Mouse (Mus musculus) midbrain, embryonic 14.5 days (tissue): ENCODE results near the gene 9330182O14Rik. TPM values are rescaled to one million over a fixed set of nuclear protein-coding genes. Genes with fewer than 3 reads are reported as not detected.

Experiments
- ATAC-seq: fragments of 200-750 bp; cut with Nextera tagmentation; 2 replicates; pipeline ENCODE4 v1.8.0; 2017; ENCODE audit warnings: moderate number of reproducible peaks, moderate library complexity; ENCODE audit not compliant: low FRiP score, low TSS enrichment
- DNase-seq: peaks from one replicate; pipeline ENCODE4 v3.0.0-alpha.2; 2015
- H3K27ac ChIP-seq: fragments of 300-500 bp; sonication (generic); replicated peaks from 2 replicates; pipeline ENCODE4 v1.5.1; 2014; ENCODE audit warnings: mild to moderate bottlenecking, low read depth, low read length, moderate library complexity
- H3K27me3 ChIP-seq: fragments of 300-500 bp; sonication (generic); 2 replicates; pipeline ENCODE4 v1.6.1; 2014; ENCODE audit warnings: low read length, control low read depth, mixed read lengths; ENCODE audit not compliant: control insufficient read depth, insufficient read depth
- H3K36me3 ChIP-seq: fragments of 300-500 bp; sonication (generic); 2 replicates; pipeline ENCODE4 v1.6.1; 2014; ENCODE audit warnings: low read length, control low read depth; ENCODE audit not compliant: control insufficient read depth, insufficient read depth
- H3K4me1 ChIP-seq: fragments of 300-500 bp; sonication (generic); 2 replicates; pipeline ENCODE4 v1.6.1; 2014; ENCODE audit warnings: mild to moderate bottlenecking, antibody characterized with exemption, low read length, control low read depth; ENCODE audit not compliant: control insufficient read depth, insufficient read depth
- H3K4me2 ChIP-seq: fragments of 300-500 bp; sonication (generic); 2 replicates; pipeline ENCODE4 v1.6.1; 2014; ENCODE audit warnings: mild to moderate bottlenecking, low read length, moderate library complexity
- H3K4me3 ChIP-seq: fragments of 300-500 bp; sonication (generic); replicated peaks from 2 replicates; pipeline ENCODE4 v1.5.1; 2014; ENCODE audit warnings: low read depth, low read length
- H3K9ac ChIP-seq: fragments of 300-500 bp; sonication (generic); replicated peaks from 2 replicates; pipeline ENCODE4 v1.6.1; 2014; ENCODE audit warnings: mild to moderate bottlenecking, low read length, moderate library complexity
- H3K9me3 ChIP-seq: fragments of 300-500 bp; sonication (generic); 2 replicates; pipeline ENCODE4 v1.6.1; 2016; ENCODE audit warnings: low read length, control low read depth, mixed read lengths; ENCODE audit not compliant: control insufficient read depth
- WGBS: fragments of 180-500 bp; shearing (Covaris S2); extraction: QIAGEN DNeasy Blood & Tissue Kit; methylation state at CpG from one replicate; pipeline ENCODE4 v1.1.7; 2014; 5-methylcytosine and 5-hydroxymethylcytosine counted together
- polyA plus RNA-seq: library from polyadenylated mRNA; unstranded; fragments of >200 nt; fragmentation: Nextera tagmentation; extraction: Ambion mirVana; gene quantifications from 2 replicates; pipeline ENCODE4 v1.2.1, GENCODE M21; 2014

9330182O14Rik gene
- polyA plus RNA-seq = not detected in 2 replicates

DNA sequence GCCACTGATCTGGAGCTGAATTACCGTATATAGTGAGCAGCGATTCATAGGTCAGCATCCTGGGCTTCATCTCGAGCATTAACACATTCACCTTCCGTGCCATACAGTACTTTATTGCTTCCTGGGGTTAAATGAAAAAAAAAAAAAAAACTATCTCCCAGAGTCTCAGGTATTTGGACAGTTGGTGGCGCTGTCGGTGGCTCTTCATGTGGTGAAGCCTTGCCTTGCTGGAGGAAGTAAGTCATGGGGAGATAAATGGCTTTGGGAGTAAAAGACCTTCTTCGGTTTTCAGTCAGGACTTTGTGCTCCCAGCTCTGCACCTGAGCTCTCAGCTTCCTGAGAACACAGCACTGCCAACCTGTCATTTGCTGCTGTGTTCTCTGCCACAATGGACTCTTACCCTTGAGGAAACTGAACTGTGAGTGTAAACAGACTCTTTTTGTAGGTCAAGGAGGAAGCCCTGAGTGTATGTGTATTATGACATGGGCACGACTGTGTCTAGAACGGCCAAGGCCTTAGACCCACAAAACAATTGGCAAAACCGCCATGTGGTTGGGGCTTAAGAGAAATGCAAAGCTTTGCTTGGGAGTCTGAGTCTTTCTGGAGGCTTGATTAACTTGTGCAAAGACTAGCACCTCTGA is at the start of gene 9330182O14Rik:
Gene 9330182O14Rik, plus strand, starts transcription at position 214 of the 641 bp plus-strand sequence.
- no peaks in the 10 kb centered on the region for H3K4me1 ChIP-seq
- no peak within 1 kb of the TSS for H3K4me2 ChIP-seq
- no peaks in the 10 kb centered on the region for H3K36me3 ChIP-seq
- WGBS = 67% methylated on average over 10 of the region's 10 CpGs
- H3K9me3 ChIP-seq = no peaks in the 10 kb centered on the region
- no peak within 1 kb of the TSS for H3K27ac ChIP-seq
- H3K9ac ChIP-seq = no peak within 1 kb of the TSS
- ATAC-seq = no peak
- H3K27me3 ChIP-seq = no peaks in the 10 kb centered on the region
- no peak within 1 kb of the TSS for H3K4me3 ChIP-seq
- no peak for DNase-seq

DNA sequence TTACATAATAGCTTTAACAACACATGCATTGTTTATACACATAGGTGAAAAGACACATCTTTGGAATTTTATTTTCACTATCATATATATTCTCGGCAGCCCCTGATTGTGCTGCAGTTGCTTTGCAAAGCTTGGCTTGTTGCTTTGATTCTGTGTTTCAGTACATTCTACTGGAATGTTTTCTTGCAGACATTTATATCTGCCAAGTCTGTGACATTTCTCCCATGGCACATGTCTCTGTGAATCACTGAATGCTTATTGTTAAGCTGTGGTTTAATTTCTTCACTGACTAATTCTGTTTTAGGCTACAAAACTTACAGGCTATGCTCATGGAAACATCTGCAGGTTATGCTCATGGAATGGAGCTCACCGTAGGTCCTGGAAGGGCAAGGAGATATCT is 30.9 kb upstream of the 9330182O14Rik start:
- DNase-seq = no peak
- no peak overlapping the region for H3K4me3 ChIP-seq

DNA sequence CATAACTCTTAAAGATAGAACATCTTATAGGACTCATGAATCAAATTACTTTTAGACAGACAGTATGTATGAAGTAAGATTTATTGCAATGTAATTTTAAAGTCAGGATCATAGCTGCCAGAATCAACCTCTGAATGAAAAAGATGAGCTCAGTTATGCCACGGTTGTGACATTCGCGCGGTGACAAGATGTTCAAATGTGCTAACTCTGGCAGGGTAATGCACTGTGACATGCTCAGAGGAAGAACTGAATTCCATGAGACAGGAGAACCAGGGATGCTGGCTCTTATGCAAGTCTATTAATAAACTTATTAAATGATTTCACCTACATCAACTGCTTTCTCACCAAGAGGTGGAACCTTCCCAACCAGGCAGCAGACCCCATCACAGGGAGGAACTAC is 28.5 kb upstream of the 9330182O14Rik start:
- H3K27ac ChIP-seq = no peak overlapping the region
- no peak for DNase-seq
- H3K27me3 ChIP-seq = no peaks in the 10 kb centered on the region
- no peaks in the 10 kb centered on the region for H3K36me3 ChIP-seq
- WGBS = 80% methylated on average over 4 of the region's 4 CpGs
- no peaks in the 10 kb centered on the region for H3K4me1 ChIP-seq
- H3K4me2 ChIP-seq = no peak overlapping the region
- no peak overlapping the region for H3K4me3 ChIP-seq
- H3K9ac ChIP-seq = no peak overlapping the region
- ATAC-seq = no peak
- no peaks in the 10 kb centered on the region for H3K9me3 ChIP-seq

More for the DNA sequence above, 30.9 kb upstream of the 9330182O14Rik start:
- Histone ChIP-seq H3K9me3 (no peaks in the 10 kb centered on the region), H3K27ac (no peak overlapping the region), H3K36me3 (no peaks in the 10 kb centered on the region), H3K9ac (no peak overlapping the region), H3K4me1 (no peaks in the 10 kb centered on the region), H3K4me2 (no peak overlapping the region), H3K27me3 (no peaks in the 10 kb centered on the region)
- no peak for ATAC-seq
- WGBS = 89% methylated on average over 2 of the region's 2 CpGs

DNA sequence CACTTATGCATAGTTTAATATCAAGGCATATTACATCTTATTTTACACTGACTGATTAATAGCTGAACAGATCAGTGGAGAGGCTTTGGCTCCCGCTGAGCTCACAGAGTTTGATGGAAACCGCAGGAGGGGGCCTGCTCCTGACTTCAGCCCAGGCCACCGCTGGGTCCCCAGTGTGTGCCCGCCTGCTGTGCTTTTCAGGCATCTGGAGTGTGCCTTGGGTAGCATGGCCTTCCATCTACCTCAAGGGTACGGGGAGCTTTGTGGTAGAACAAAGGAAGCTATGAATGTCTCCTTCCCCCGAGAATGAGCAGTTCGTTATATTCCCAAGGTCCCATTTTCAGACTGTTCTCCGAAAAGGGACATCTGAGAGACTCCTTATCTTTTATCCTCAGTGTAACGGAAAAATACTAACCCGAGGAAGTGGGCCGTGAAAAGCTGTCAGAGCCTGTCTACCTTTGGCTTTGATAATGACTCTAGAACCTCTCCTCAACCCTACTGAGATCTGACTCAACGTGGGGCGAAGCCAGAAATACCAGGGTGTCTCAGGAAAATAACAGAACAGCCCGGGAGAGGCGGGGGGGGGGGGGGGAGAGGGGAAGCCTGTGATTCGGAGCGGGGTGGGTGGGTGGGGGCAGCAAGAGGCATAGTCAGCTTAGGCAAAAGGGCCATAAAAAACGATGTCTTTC is 20.1 kb upstream of the 9330182O14Rik start:
- peak; percentile 44 for DNase-seq
- no peaks in the 10 kb centered on the region for H3K36me3 ChIP-seq
- H3K4me2 ChIP-seq = peak overlapping the region; percentile 49
- no peaks in the 10 kb centered on the region for H3K27me3 ChIP-seq
- 18% methylated on average over 15 of the region's 18 CpGs for WGBS
- H3K4me1 ChIP-seq = peaks cover 6% of the 10 kb centered on the region
- H3K27ac ChIP-seq = peak overlapping the region; percentile 67
- no peak overlapping the region for H3K9ac ChIP-seq
- no peaks in the 10 kb centered on the region for H3K9me3 ChIP-seq
- peak; percentile 46; the same call in 1 of the 2 replicates for ATAC-seq
- H3K4me3 ChIP-seq = 0 out of 2 replicates have a peak overlapping the region, but pooled peaks have one; percentile 10

DNA sequence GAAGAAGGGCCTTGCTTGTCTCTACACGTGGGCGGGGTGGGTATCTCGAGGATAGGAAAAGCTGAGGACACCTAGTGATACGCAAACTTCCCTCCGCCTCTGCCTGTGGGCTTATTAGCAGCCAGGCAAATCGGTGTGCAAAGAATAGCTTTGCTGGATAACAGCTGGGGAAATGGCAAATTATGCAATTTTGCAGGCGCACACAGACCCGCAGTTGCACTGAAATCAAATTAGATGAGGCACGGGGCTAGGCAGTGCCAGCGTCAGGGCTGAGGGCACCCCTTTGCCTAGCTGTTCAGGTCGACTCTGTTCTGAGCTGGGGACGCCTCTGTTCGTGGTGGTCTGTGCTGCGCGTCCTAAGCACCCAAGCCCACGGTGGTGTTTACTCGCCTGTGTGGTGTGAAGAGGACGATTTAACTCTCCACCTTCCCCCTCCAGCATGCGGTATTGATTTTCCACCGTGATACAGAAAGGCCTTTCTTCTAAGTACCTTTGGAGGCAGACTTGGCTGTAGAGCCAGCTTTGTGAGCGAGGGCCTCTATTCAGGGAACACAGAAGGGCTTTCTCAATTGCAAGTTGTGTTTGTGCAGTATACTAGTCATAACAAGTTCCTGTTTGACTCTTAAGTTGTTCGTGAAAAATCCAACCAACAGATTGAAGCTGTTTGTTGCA is 19.4 kb upstream of the 9330182O14Rik start:
- 21% methylated on average over 22 of the region's 22 CpGs for WGBS
- 0 out of 2 replicates have a peak overlapping the region, but pooled peaks have one; percentile 10 for H3K4me3 ChIP-seq
- no peaks in the 10 kb centered on the region for H3K36me3 ChIP-seq
- peak overlapping the region; percentile 49 for H3K4me2 ChIP-seq
- no peaks in the 10 kb centered on the region for H3K9me3 ChIP-seq
- no peaks in the 10 kb centered on the region for H3K27me3 ChIP-seq
- H3K9ac ChIP-seq = peak overlapping the region; percentile 29
- ATAC-seq = peak; percentile 75
- DNase-seq = peak; percentile 70
- peaks cover 6% of the 10 kb centered on the region for H3K4me1 ChIP-seq
- peak overlapping the region; percentile 67 for H3K27ac ChIP-seq

DNA sequence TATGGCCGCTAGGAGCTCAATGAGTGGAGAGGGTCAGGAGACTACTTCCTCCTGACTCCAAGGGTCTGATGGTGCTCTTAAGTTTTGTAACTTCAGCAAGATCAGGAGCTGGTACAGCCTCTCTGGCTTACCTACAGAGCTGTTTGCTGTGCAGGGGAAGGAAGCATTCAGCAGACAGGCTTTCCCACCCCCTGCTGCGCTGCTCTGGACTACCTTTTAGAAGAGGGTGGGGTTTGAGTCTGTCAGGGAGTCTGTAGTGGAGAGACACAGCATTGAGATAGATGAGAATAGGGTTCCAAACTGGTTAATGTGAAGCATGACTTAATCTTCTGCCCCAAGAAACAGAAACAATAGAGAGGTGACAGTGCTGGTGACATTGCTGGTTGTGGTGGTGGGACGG is 17.8 kb upstream of the 9330182O14Rik start:
- no peak overlapping the region for H3K27ac ChIP-seq

DNA sequence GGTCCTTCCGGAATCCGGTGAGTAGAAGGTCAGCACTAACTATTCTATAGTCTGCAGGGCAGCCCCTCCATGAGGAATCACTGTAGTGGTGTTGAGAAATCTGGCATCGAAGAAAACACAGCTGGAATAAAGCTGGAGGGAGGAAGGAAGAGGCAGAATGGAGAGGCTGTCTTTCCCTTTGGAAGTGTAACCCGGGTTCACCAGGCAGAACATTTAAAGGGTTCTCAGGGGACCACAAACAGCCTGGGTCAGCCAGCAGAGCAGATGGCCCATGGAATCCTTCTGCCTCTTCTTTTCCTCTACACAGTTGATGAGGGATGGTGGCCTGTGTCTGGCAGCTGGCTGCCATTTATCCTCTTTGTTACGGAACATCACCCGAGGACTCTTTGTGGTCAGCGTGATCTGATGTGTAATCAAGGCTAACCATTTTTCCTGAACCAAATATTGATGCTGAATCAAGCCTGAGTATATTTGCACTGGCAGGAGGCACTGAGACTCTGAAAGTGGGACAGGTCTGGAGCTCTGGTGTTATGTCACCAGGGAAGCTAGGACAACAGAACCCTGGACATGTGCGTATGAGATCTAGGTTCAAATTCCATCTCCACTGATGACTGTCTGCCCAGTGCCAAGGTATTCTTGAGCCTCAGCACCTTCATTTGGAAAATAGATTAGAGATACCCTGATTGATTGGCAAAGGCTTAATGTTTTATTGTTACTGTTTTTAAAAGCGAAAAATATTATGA is 9.8 kb upstream of the 9330182O14Rik start:
- 75% methylated on average over 9 of the region's 9 CpGs for WGBS
- ATAC-seq (no peak), DNase-seq (no peak)

More for the DNA sequence above, 17.8 kb upstream of the 9330182O14Rik start:
- no peaks in the 10 kb centered on the region for H3K36me3 ChIP-seq
- H3K4me2 ChIP-seq = no peak overlapping the region
- ATAC-seq (no peak), DNase-seq (no peak)
- H3K27me3 ChIP-seq = no peaks in the 10 kb centered on the region
- 76% methylated on average over 3 of the region's 3 CpGs for WGBS
- no peak overlapping the region for H3K4me3 ChIP-seq
- no peaks in the 10 kb centered on the region for H3K9me3 ChIP-seq
- H3K4me1 ChIP-seq = peaks cover 6% of the 10 kb centered on the region
- H3K9ac ChIP-seq = no peak overlapping the region

DNA sequence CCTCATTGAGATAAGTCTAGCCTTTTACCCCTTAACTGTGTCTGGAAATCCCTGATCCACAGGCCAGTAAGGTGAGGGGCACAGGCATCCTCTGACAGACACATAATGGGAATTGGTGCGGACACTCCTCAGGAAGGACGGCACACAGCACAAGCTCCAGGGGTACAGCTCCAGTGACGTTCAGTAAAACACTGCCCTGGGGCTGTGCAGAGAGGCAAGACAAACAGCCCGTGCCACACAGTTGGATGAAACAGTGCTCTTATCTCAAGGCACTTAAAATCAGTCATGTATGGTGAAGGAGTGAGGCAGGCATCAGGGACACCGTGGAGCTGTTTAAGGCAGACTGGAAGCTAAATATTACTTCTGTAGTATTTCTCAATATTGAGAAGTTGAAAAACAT is 4.7 kb upstream of the 9330182O14Rik start:
- ATAC-seq (no peak), DNase-seq (no peak)
- Histone ChIP-seq H3K4me2 (no peak overlapping the region), H3K4me3 (no peak overlapping the region), H3K9ac (no peak overlapping the region), H3K4me1 (no peaks in the 10 kb centered on the region), H3K27ac (no peak overlapping the region), H3K27me3 (no peaks in the 10 kb centered on the region), H3K9me3 (no peaks in the 10 kb centered on the region), H3K36me3 (no peaks in the 10 kb centered on the region)
- WGBS = 53% methylated on average over 5 of the region's 5 CpGs

More for the DNA sequence above, 9.8 kb upstream of the 9330182O14Rik start:
- Histone ChIP-seq H3K27ac (no peak overlapping the region), H3K4me2 (no peak overlapping the region), H3K27me3 (no peaks in the 10 kb centered on the region), H3K4me1 (no peaks in the 10 kb centered on the region), H3K36me3 (no peaks in the 10 kb centered on the region), H3K9me3 (no peaks in the 10 kb centered on the region), H3K4me3 (no peak overlapping the region), H3K9ac (no peak overlapping the region)
